In the genomic region with DNA sequence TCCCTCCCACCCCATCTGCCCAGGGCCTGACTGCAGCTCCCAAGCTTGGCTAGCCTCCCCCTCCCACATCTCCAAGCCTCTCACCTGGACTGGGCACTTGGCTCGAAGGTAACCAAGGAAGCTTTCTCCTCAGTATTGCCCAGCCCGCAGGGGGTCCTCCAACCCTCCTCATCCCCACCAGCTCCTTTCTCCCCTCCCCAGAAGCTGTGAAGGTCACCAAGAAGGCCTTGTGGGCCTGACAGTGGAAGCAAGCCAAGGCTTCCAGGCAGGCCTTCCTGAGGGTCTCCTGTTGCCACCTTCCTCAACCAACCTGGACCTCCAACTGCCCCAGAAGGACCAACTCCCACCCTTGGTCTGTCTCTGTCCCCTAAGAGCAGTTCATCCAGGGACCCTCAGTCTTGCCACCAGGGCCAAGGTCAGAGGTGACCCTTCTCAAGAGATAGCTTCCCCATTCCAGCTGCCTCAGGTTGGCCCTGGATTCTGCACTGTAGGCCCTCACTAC, we compare ENCODE assay signal across 8 mouse cellular contexts. TPM values are rescaled to one million over a fixed set of nuclear protein-coding genes. Genes with fewer than 3 reads are reported as not detected.
A peak's percentile ranks its signal among the peaks of the same experiment; 100 is the strongest.
DNase-seq lines count a peak whose midpoint lies in the region; ATAC-seq lines count a peak whose summit lies in the region.

No protein-coding gene starts in this region.

- H3K4me3 ChIP-seq in kidney, embryonic 14.5 days (ENCODE audit: low read length) = peak overlapping the region; percentile 93
- peak overlapping the region; percentile 90 for H3K4me3 ChIP-seq in hindbrain, embryonic 11.5 days (ENCODE audit: low read depth, low read length)
- peak overlapping the region; percentile 83 for H3K4me3 ChIP-seq in midbrain, embryonic 14.5 days (replicated peaks; ENCODE audit: low read depth, low read length)

- peaks cover 23% of the 10 kb centered on the region for H3K36me3 ChIP-seq in kidney, embryonic 14.5 days (ENCODE audit: control insufficient read depth, insufficient read depth, low read length)
- H3K36me3 ChIP-seq in hindbrain, embryonic 11.5 days (ENCODE audit: control insufficient read depth, insufficient read depth, low read length) = peaks cover 3% of the 10 kb centered on the region; the same call in 1 of the 2 replicates
- H3K36me3 ChIP-seq in midbrain, embryonic 14.5 days (ENCODE audit: control insufficient read depth, insufficient read depth, low read length) = peaks cover 13% of the 10 kb centered on the region

- DNase-seq in kidney, adult 9 months = no peak
- DNase-seq in cerebellum, postnatal 14 days = peak; percentile 20 to 34
- peak; percentile 10 for DNase-seq in hindbrain, embryonic 11.5 days (ENCODE audit: low spot score)
- DNase-seq in midbrain, embryonic 14.5 days = peak; percentile 12
- DNase-seq in layer of hippocampus, postnatal 10 days (ENCODE audit: low spot score in 2 of 2) = no peak
- DNase-seq in left cerebral cortex, postnatal 4 days = no peak

- peak overlapping the region; percentile 97 for H3K9ac ChIP-seq in kidney, embryonic 14.5 days (ENCODE audit: low read depth, low read length)
- peak overlapping the region; percentile 94 for H3K9ac ChIP-seq in hindbrain, embryonic 11.5 days (ENCODE audit: low read depth, low read length)
- peak overlapping the region; percentile 86; the same call in 1 of the 2 replicates for H3K9ac ChIP-seq in midbrain, embryonic 14.5 days (replicated peaks; ENCODE audit: low read length)

- peak overlapping the region; percentile 92 for H3K4me2 ChIP-seq in kidney, embryonic 14.5 days (replicated peaks; ENCODE audit: low read depth, low read length)
- peak overlapping the region; percentile 89 for H3K4me2 ChIP-seq in hindbrain, embryonic 11.5 days (replicated peaks; ENCODE audit: low read depth, low read length)
- peak overlapping the region; percentile 90 for H3K4me2 ChIP-seq in midbrain, embryonic 14.5 days (ENCODE audit: low read length)

- ATAC-seq in kidney, embryonic 14.5 days (ENCODE audit: low FRiP score, low TSS enrichment) = no peak
- ATAC-seq in hindbrain, embryonic 11.5 days (ENCODE audit: low FRiP score) = no peak
- no peak for ATAC-seq in midbrain, embryonic 14.5 days (ENCODE audit: low FRiP score, low TSS enrichment)
- no peak for ATAC-seq in megakaryocyte-erythroid progenitor cell, adult 5-6 weeks (replicated peaks; ENCODE audit: low FRiP score, low TSS enrichment, poor library complexity, severe bottlenecking)

- WGBS in kidney, embryonic 14.5 days = 34% methylated on average over 2 of the region's 2 CpGs
- 51% methylated on average over 2 of the region's 2 CpGs for WGBS in hindbrain, embryonic 11.5 days
- WGBS in midbrain, embryonic 14.5 days = 52% methylated on average over 2 of the region's 2 CpGs

- no peaks in the 10 kb centered on the region for H3K27me3 ChIP-seq in kidney, embryonic 14.5 days (ENCODE audit: control insufficient read depth, insufficient read depth, low read length)
- no peaks in the 10 kb centered on the region for H3K27me3 ChIP-seq in hindbrain, embryonic 11.5 days (ENCODE audit: control insufficient read depth, insufficient read depth, low read length)
- H3K27me3 ChIP-seq in midbrain, embryonic 14.5 days (ENCODE audit: control insufficient read depth, insufficient read depth, low read length) = no peaks in the 10 kb centered on the region

- peak overlapping the region; percentile 99; the same call in 1 of the 2 replicates for H3K27ac ChIP-seq in kidney, embryonic 14.5 days (ENCODE audit: low read depth, low read length)
- H3K27ac ChIP-seq in hindbrain, embryonic 11.5 days (ENCODE audit: low read depth, low read length) = no peak overlapping the region
- no peak overlapping the region for H3K27ac ChIP-seq in midbrain, embryonic 14.5 days (replicated peaks; ENCODE audit: low read depth, low read length)

- intact Hi-C loops in left cerebral cortex, postnatal 4 days (cut with DNase I) = no loop called here

- peaks cover 54% of the 10 kb centered on the region for H3K4me1 ChIP-seq in kidney, embryonic 14.5 days (ENCODE audit: control insufficient read depth, insufficient read depth, low read length)
- H3K4me1 ChIP-seq in hindbrain, embryonic 11.5 days (replicated peaks; ENCODE audit: control insufficient read depth, insufficient read depth, low read length) = peaks cover 19% of the 10 kb centered on the region
- peaks cover 32% of the 10 kb centered on the region for H3K4me1 ChIP-seq in midbrain, embryonic 14.5 days (ENCODE audit: control insufficient read depth, insufficient read depth, low read length)

- H3K9me3 ChIP-seq in kidney, embryonic 14.5 days (ENCODE audit: control insufficient read depth, low read length) = no peaks in the 10 kb centered on the region
- no peaks in the 10 kb centered on the region for H3K9me3 ChIP-seq in hindbrain, embryonic 11.5 days (ENCODE audit: control insufficient read depth, low read length)
- no peaks in the 10 kb centered on the region for H3K9me3 ChIP-seq in midbrain, embryonic 14.5 days (ENCODE audit: control insufficient read depth, low read length)

RNA-seq across cellular contexts. Expression of gene Vegfa, which starts 3.1 kb away (rescaled TPM):
- 8.2 and 10.1 TPM in 2 replicates for polyA plus RNA-seq in kidney, embryonic 14.5 days (2014; fragmentation: Nextera tagmentation; extraction: Ambion mirVana)
- polyA plus RNA-seq in hindbrain, embryonic 11.5 days (2014; fragmentation: Nextera tagmentation; extraction: Ambion mirVana) = 2.6 and 6.2 TPM in 2 replicates
- 4.3 and 5.5 TPM in 2 replicates for polyA plus RNA-seq in midbrain, embryonic 14.5 days (2014; fragmentation: Nextera tagmentation; extraction: Ambion mirVana)
- 10 to 100 TPM; 92.2 to 97.0 TPM for total RNA-seq in layer of hippocampus, postnatal 10 days (2021)
- 8.8 and 12.5 TPM in 2 replicates for total RNA-seq in megakaryocyte-erythroid progenitor cell, adult 5-6 weeks (2014; fragmentation: Nextera tagmentation)
- total RNA-seq in megakaryocyte-erythroid progenitor cell, adult 5-6 weeks (2017) = 15.2 and 17.2 TPM in 2 replicates
- total RNA-seq in left cerebral cortex, postnatal 4 days (2021) = 10 to 100 TPM; 77.7 to 94.5 TPM

Comparison
In these comparisons a context has a peak if more than half of its experiments do, and no peak if none do; other contexts are left out.
1. DNase-seq: peak in cerebellum, postnatal 14 days (2 of 2), hindbrain, embryonic 11.5 days (single experiment) and midbrain, embryonic 14.5 days (single experiment); none in kidney, adult 9 months (single experiment), layer of hippocampus, postnatal 10 days (0 of 2) and left cerebral cortex, postnatal 4 days (single experiment).
2. RNA of gene Vegfa, which starts 3.1 kb away (total RNA-seq): 92.2 to 97.0 TPM in layer of hippocampus, postnatal 10 days and 77.7 to 94.5 TPM in left cerebral cortex, postnatal 4 days; 8.8 to 17.2 TPM in megakaryocyte-erythroid progenitor cell, adult 5-6 weeks; every median in the first group is over 4 times any median in the second.
3. Peak in every context shown above with its lines, with median percentiles within 50 percentile points of each other: H3K4me2 ChIP-seq, H3K4me3 ChIP-seq and H3K9ac ChIP-seq.